Mouse (Mus musculus) liver, embryonic 12.5 days (tissue): ENCODE results near the gene Cdc42se2. TPM values are rescaled to one million over a fixed set of nuclear protein-coding genes. Genes with fewer than 3 reads are reported as not detected.
A peak's percentile ranks its signal among the peaks of the same experiment; 100 is the strongest.

Source experiments
- ATAC-seq: fragments of 200-750 bp; cut with Nextera tagmentation; 2 replicates; pipeline ENCODE4 v1.8.0; 2017; ENCODE audit warnings: moderate number of reproducible peaks, mild to moderate bottlenecking, moderate library complexity
- H3K27ac ChIP-seq: fragments of 300-500 bp; sonication (generic); 2 replicates; pipeline ENCODE4 v1.5.1; 2016; ENCODE audit warnings: mild to moderate bottlenecking
- H3K27me3 ChIP-seq: fragments of 300-500 bp; sonication (generic); replicated peaks from 2 replicates; pipeline ENCODE4 v1.6.1; 2016; ENCODE audit warnings: mild to moderate bottlenecking, moderate library complexity
- H3K36me3 ChIP-seq: fragments of 300-500 bp; sonication (generic); 2 replicates; pipeline ENCODE4 v1.6.1; 2016; ENCODE audit warnings: mild to moderate bottlenecking, moderate library complexity
- H3K4me1 ChIP-seq: fragments of 300-500 bp; sonication (generic); 2 replicates; pipeline ENCODE4 v1.6.1; 2016
- H3K4me2 ChIP-seq: fragments of 300-500 bp; sonication (generic); 2 replicates; pipeline ENCODE4 v1.6.1; 2016; ENCODE audit warnings: mild to moderate bottlenecking, moderate library complexity
- H3K4me3 ChIP-seq: fragments of 300-500 bp; sonication (generic); 2 replicates; pipeline ENCODE4 v1.5.1; 2016; ENCODE audit warnings: mild to moderate bottlenecking, moderate library complexity
- H3K9ac ChIP-seq: fragments of 300-500 bp; sonication (generic); 2 replicates; pipeline ENCODE4 v1.6.1; 2016; ENCODE audit warnings: mild to moderate bottlenecking, moderate library complexity
- H3K9me3 ChIP-seq: fragments of 300-500 bp; sonication (generic); replicated peaks from 2 replicates; pipeline ENCODE4 v1.6.1; 2016; ENCODE audit warnings: mild to moderate bottlenecking, moderate library complexity
- WGBS: fragments of 180-500 bp; shearing (Covaris S2); methylation state at CpG from one replicate; pipeline ENCODE4 v1.1.7; 2016; ENCODE audit not compliant: insufficient replicate concordance; 5-methylcytosine and 5-hydroxymethylcytosine counted together
- polyA plus RNA-seq: library from polyadenylated mRNA; unstranded; fragments of >200 nt; fragmentation: Nextera tagmentation; extraction: Ambion mirVana; gene quantifications from 2 replicates; pipeline ENCODE4 v1.2.1, GENCODE M21; 2016

Gene Cdc42se2
- polyA plus RNA-seq, result 28.0 and 28.5 TPM in 2 replicates

- Histone ChIP-seq H3K27me3 (no peaks in the 10 kb centered on the region), H3K27ac (peak within 1 kb of the TSS; percentile 91), H3K4me1 (peaks cover 17% of the 10 kb centered on the region), H3K36me3 (no peaks in the 10 kb centered on the region), H3K4me3 (peak within 1 kb of the TSS; percentile 87), H3K9ac (peak within 1 kb of the TSS; percentile 93), H3K4me2 (peak within 1 kb of the TSS; percentile 99), H3K9me3 (no peaks in the 10 kb centered on the region)
- WGBS, result 3% methylated on average over 56 of the region's 56 CpGs
- ATAC-seq, result peak; percentile 99
These were observed at the start of gene Cdc42se2 for GRCm38 (mm10) chr11:54787488-54788474. TSS of gene Cdc42se2 (minus strand) at chr11:54787675.

DNA sequence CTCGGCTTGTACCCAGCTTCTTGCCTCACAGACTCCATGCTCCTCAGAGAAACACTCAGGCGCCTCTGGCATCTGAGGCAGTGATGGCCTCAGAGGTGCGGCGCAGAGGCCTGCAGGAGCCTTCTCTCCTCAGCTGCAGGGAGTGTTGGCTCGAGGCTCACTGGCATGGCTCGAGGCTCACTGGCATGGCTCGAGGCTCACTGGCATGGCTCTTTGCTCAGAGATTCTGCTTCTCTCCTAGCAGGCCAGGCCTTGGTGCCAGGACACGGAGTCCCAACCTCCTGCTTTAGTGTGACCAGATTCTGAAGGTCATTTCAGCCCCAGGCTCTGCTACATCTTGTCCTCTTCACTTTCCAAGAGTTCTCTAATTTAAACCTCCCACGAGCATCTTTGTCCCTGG is 48.6 kb upstream of the Cdc42se2 start:
- H3K4me3 ChIP-seq, result no peak overlapping the region
- WGBS, result 69% methylated on average over 9 of the region's 9 CpGs

DNA sequence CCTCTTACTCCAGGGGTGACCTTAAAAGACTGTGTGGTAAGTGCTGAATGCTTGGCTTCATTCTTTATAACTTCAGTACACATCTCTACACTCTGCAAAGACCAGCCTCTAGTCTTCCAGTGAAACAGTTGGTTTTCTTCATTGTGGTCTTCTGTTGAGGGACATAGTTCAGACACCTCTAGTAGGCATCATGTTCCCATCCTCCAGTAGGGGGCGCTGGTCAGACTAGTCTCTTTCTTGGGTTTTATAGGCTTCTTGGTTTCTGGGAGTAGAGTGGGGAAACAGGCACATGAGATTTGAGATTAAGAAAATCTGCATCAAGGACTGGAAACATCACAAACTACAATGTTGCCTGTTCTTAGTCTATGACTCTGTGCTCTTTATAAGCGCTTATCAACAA is 47.1 kb upstream of the Cdc42se2 start:
- Histone ChIP-seq H3K27me3 (no peaks in the 10 kb centered on the region), H3K4me2 (no peak overlapping the region), H3K9ac (no peak overlapping the region), H3K36me3 (no peaks in the 10 kb centered on the region), H3K9me3 (no peaks in the 10 kb centered on the region), H3K4me1 (peaks cover 10% of the 10 kb centered on the region; the same call in 1 of the 2 replicates), H3K4me3 (no peak overlapping the region), H3K27ac (no peak overlapping the region)
- ATAC-seq, result no peak
- WGBS, result 51% methylated on average over 2 of the region's 2 CpGs

More for the DNA sequence above, 48.6 kb upstream of the Cdc42se2 start:
- Histone ChIP-seq H3K36me3 (no peaks in the 10 kb centered on the region), H3K9ac (no peak overlapping the region), H3K4me2 (no peak overlapping the region), H3K4me1 (peaks cover 10% of the 10 kb centered on the region; the same call in 1 of the 2 replicates), H3K9me3 (no peaks in the 10 kb centered on the region), H3K27me3 (no peaks in the 10 kb centered on the region), H3K27ac (no peak overlapping the region)
- no peak for ATAC-seq

DNA sequence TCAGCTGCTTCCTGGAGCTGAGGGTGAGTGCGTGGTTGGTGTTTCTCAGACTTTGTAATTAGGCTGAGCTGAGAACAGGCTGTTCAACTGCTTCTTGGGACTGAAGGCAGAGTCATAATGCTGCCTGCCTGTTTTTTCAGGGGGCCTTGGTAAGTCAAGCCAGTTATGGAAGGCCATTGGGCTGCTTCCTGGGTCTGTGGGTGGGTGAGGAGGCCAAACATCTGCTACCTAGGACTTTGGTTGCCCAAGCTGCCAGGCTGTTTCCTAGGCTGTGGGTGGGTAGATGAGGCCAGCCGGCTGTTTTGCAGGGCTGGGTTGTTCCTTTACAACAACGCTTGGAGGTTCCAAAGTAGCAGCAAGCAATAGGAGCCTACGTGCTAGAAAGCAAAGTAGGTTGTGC is 46.4 kb upstream of the Cdc42se2 start:
- no peak overlapping the region for H3K27ac ChIP-seq
- 76% methylated on average over 4 of the region's 4 CpGs for WGBS
- no peak for ATAC-seq

DNA sequence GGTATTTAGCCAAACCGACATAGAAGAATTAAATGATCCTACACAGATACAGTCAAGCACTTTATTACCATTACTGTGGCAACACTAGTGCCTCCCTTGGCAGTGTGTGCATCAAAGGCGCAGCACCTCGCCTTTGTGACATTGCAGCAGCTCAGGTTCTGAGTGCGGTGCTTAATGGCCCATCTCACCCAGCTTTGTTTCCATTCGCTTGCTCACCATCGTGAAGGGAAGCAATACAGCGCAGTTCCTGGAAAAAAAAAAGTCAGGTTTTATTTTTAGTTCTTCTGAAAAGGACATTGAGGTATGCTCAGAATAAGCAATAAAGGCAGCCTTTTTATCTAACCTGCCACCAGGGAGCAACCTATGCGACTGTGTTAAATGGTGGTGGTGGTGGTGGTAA is 39.3 kb upstream of the Cdc42se2 start:
- peaks cover 1% of the 10 kb centered on the region; the same call in 1 of the 2 replicates for H3K4me1 ChIP-seq
- H3K36me3 ChIP-seq, result no peaks in the 10 kb centered on the region
- 85% methylated on average over 8 of the region's 8 CpGs for WGBS
- H3K27ac ChIP-seq, result no peak overlapping the region
- peaks cover 7% of the 10 kb centered on the region; the same call in 1 of the 2 replicates for H3K9me3 ChIP-seq
- H3K9ac ChIP-seq, result no peak overlapping the region
- no peaks in the 10 kb centered on the region; the same call in 1 of the 2 replicates for H3K27me3 ChIP-seq
- no peak overlapping the region for H3K4me2 ChIP-seq
- no peak overlapping the region for H3K4me3 ChIP-seq
- no peak for ATAC-seq

More for the DNA sequence above, 46.4 kb upstream of the Cdc42se2 start:
- no peaks in the 10 kb centered on the region for H3K9me3 ChIP-seq
- no peaks in the 10 kb centered on the region for H3K36me3 ChIP-seq
- H3K4me3 ChIP-seq, result no peak overlapping the region
- no peaks in the 10 kb centered on the region for H3K27me3 ChIP-seq
- no peak overlapping the region for H3K4me2 ChIP-seq
- peaks cover 10% of the 10 kb centered on the region; the same call in 1 of the 2 replicates for H3K4me1 ChIP-seq
- no peak overlapping the region for H3K9ac ChIP-seq

DNA sequence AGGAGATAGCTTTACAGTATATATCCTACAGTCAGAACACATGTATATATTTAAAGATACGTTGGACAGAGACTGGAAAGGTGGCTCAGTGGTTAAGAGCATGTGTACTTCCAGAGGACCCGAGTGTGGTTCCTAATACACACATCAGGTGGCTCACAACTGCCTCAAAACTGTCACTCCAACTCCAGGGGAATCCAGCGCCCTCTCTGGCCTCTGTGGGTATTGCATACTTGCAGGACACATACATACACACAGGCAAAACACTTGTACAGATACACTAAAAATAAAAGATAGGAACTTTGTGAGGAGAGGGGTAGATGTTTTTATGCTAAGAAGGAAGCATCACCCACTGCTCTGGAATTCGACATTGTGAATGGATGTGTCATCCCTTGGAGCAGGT is 38.3 kb upstream of the Cdc42se2 start:
- peaks cover 7% of the 10 kb centered on the region; the same call in 1 of the 2 replicates for H3K9me3 ChIP-seq
- H3K27me3 ChIP-seq, result no peaks in the 10 kb centered on the region; the same call in 1 of the 2 replicates
- H3K4me3 ChIP-seq, result no peak overlapping the region
- H3K4me2 ChIP-seq, result no peak overlapping the region
- H3K27ac ChIP-seq, result no peak overlapping the region
- H3K36me3 ChIP-seq, result no peaks in the 10 kb centered on the region
- ATAC-seq, result no peak
- WGBS, result 67% methylated on average over 4 of the region's 4 CpGs
- no peak overlapping the region for H3K9ac ChIP-seq
- no peaks in the 10 kb centered on the region for H3K4me1 ChIP-seq

- H3K36me3 ChIP-seq, result no peaks in the 10 kb centered on the region
- H3K27ac ChIP-seq, result no peak overlapping the region
- no peak for ATAC-seq
- peaks cover 7% of the 10 kb centered on the region; the same call in 1 of the 2 replicates for H3K9me3 ChIP-seq
- H3K4me3 ChIP-seq, result no peak overlapping the region
- WGBS, result 66% methylated on average over 4 of the region's 4 CpGs
- no peak overlapping the region for H3K9ac ChIP-seq
- no peak overlapping the region for H3K4me2 ChIP-seq
- no peaks in the 10 kb centered on the region; the same call in 1 of the 2 replicates for H3K27me3 ChIP-seq
- H3K4me1 ChIP-seq, result no peaks in the 10 kb centered on the region
These were observed 36.0 kb upstream of the Cdc42se2 start for GRCm38 (mm10) chr11:54823467-54823866.

- H3K36me3 ChIP-seq, result no peaks in the 10 kb centered on the region
- H3K4me1 ChIP-seq, result no peaks in the 10 kb centered on the region
- H3K27ac ChIP-seq, result no peak overlapping the region
- no peak overlapping the region for H3K4me3 ChIP-seq
- no peaks in the 10 kb centered on the region for H3K9me3 ChIP-seq
- no peaks in the 10 kb centered on the region; the same call in 1 of the 2 replicates for H3K27me3 ChIP-seq
- H3K9ac ChIP-seq, result no peak overlapping the region
- 72% methylated on average over 7 of the region's 7 CpGs for WGBS
- H3K4me2 ChIP-seq, result no peak overlapping the region
- ATAC-seq, result no peak
These were observed 32.0 kb upstream of the Cdc42se2 start for GRCm38 (mm10) chr11:54819489-54819888.

DNA sequence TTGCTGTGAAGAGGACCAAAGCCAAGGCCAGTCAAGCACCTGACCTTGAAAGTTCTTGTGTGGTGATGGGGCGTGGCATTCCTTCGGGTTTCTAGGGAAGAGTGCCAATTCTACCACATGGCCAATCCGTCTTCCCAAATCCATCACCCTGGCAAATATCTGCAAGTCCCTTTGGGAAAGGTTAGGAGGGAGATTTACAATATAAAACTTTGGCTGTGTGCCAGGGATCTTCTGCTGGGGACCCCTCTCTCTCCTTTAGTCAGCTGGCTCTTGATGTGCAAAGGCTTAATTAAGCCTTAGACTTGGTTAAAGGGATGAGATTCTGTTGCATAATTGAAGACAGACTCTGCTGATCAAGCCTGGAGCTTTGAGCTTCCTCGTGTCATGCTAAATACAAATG is 30.0 kb upstream of the Cdc42se2 start:
- ATAC-seq, result no peak
- Histone ChIP-seq H3K27ac (no peak overlapping the region), H3K27me3 (no peaks in the 10 kb centered on the region), H3K36me3 (no peaks in the 10 kb centered on the region), H3K4me1 (no peaks in the 10 kb centered on the region), H3K4me2 (no peak overlapping the region), H3K9ac (no peak overlapping the region), H3K4me3 (no peak overlapping the region), H3K9me3 (no peaks in the 10 kb centered on the region)
- WGBS, result 61% methylated on average over 4 of the region's 4 CpGs

DNA sequence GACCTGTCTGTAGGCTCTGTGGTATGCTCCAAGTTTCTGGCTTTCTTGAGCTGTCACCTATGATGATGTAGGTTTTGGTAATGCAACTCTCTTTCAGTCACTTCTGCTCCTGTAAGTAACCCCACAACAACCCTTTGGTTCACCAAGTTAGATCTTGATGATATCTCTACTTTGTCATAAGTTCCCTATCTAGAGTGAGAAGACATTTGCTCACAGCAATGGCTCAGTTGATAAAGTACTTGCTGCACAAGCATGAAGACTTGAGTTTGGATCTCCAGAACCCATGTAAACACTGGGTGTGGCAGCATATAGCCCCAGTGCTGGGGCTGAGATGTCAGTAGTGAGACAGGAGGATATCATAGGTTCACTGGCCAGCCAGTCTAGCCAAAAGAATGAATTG is 28.2 kb upstream of the Cdc42se2 start:
- Histone ChIP-seq H3K9ac (no peak overlapping the region), H3K4me1 (no peaks in the 10 kb centered on the region), H3K27me3 (no peaks in the 10 kb centered on the region), H3K36me3 (no peaks in the 10 kb centered on the region), H3K9me3 (no peaks in the 10 kb centered on the region), H3K4me2 (no peak overlapping the region), H3K4me3 (no peak overlapping the region), H3K27ac (no peak overlapping the region)
- ATAC-seq, result no peak

DNA sequence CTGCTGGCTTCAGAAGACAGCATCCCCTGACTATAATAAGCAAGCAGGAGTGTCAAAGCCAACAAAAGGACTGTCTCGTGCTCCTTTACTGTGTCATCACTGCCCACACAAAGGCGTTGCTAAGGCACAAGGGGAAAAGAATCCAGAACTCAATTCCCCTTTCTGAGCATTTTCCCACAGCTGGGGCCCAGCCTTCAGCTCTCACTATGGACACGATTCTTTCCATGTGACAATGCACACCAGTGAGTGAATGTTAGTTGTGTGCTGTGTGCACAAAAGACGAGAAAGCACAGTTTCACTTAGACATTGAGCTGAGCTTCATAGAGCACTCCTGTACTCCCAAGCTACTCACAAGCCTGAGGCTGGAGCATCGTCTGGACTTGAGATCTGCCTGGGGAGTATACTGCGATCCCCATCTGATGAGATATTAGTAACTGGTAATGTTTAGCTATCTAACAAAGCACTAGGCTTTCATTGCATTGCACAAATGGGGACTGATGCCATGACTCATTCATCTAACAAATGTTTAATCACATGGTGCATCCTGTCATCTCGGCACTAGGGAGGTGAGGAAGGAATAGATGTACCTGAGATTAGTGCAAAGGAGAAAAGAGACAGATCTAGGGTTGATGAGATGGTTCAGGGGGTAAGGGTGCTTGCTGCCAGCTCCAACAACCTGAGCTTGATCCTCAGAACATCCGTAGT is 25.5 kb upstream of the Cdc42se2 start:
- Histone ChIP-seq H3K4me3 (no peak overlapping the region), H3K9ac (no peak overlapping the region), H3K27me3 (peaks cover 6% of the 10 kb centered on the region; the same call in 1 of the 2 replicates), H3K4me2 (no peak overlapping the region), H3K27ac (no peak overlapping the region), H3K9me3 (no peaks in the 10 kb centered on the region), H3K4me1 (no peaks in the 10 kb centered on the region), H3K36me3 (no peaks in the 10 kb centered on the region)
- 57% methylated on average over 8 of the region's 8 CpGs for WGBS
- no peak for ATAC-seq

- no peak for ATAC-seq
- H3K4me3 ChIP-seq, result no peak overlapping the region
- H3K4me1 ChIP-seq, result peaks cover under 1% of the 10 kb centered on the region; the same call in 1 of the 2 replicates
- H3K9ac ChIP-seq, result no peak overlapping the region
- no peak overlapping the region for H3K27ac ChIP-seq
- H3K9me3 ChIP-seq, result no peaks in the 10 kb centered on the region
- 69% methylated on average over 4 of the region's 4 CpGs for WGBS
- no peaks in the 10 kb centered on the region for H3K36me3 ChIP-seq
- H3K4me2 ChIP-seq, result no peak overlapping the region
- H3K27me3 ChIP-seq, result peaks cover 6% of the 10 kb centered on the region; the same call in 1 of the 2 replicates
These were observed 24.8 kb upstream of the Cdc42se2 start for GRCm38 (mm10) chr11:54812314-54812713.
